In genomic region chr11:18729742-18730141, GRCm38 (mm10) we compare ENCODE assay signal across 22 mouse cellular contexts.
DNase-seq lines count a peak whose midpoint lies in the region; ATAC-seq and TF ChIP-seq lines count a peak whose summit lies in the region.
"Had no signal": no experiment of that assay in that cellular context is flagged by ENCODE, and none has a peak within 500 bp of the region (broad histone marks: within the 10 kb centered on the region; RNA-seq: fewer than 3 reads in every experiment).

No protein-coding gene starts in this region.

- no peak overlapping the region for H3K9ac ChIP-seq in lung, embryonic 14.5 days
- no peak overlapping the region for H3K9ac ChIP-seq in lung, embryonic 15.5 days
- no peak overlapping the region for H3K9ac ChIP-seq in lung, embryonic 16.5 days (ENCODE audit: low read length)
- no peak overlapping the region for H3K9ac ChIP-seq in stomach, embryonic 15.5 days
- H3K9ac ChIP-seq in stomach, postnatal 0 days (ENCODE audit: low read length): no peak overlapping the region

- H3K4me2 ChIP-seq in lung, embryonic 14.5 days: no peak overlapping the region
- H3K4me2 ChIP-seq in lung, embryonic 15.5 days: no peak overlapping the region
- H3K4me2 ChIP-seq in lung, embryonic 16.5 days (ENCODE audit: low read depth, low read length): no peak overlapping the region
- H3K4me2 ChIP-seq in stomach, embryonic 15.5 days: no peak overlapping the region
- no peak overlapping the region for H3K4me2 ChIP-seq in stomach, postnatal 0 days (replicated peaks; ENCODE audit: low read depth)

- peak; percentile 87 for ATAC-seq in lung, embryonic 14.5 days (ENCODE audit: insufficient read depth)
- peak; percentile 79; the same call in 1 of the 2 replicates for ATAC-seq in lung, embryonic 15.5 days (ENCODE audit: borderline replicate concordance, extremely low read depth, low FRiP score, low TSS enrichment)
- peak; percentile 76 for ATAC-seq in lung, embryonic 16.5 days (ENCODE audit: low read depth)
- ATAC-seq in stomach, embryonic 15.5 days (ENCODE audit: insufficient read depth, low FRiP score, low read depth): no peak
- no peak for ATAC-seq in stomach, postnatal 0 days (ENCODE audit: low FRiP score, low TSS enrichment)
- ATAC-seq: activated CD4-positive, CD25-positive, alpha-beta regulatory T cell, adult 4 months; CD4-positive, CD25-positive, alpha-beta regulatory T cell, adult 4 months; Patski had no signal

- no peaks in the 10 kb centered on the region for H3K36me3 ChIP-seq in lung, embryonic 14.5 days (ENCODE audit: insufficient read depth)
- H3K36me3 ChIP-seq in lung, embryonic 15.5 days: no peaks in the 10 kb centered on the region
- no peaks in the 10 kb centered on the region for H3K36me3 ChIP-seq in lung, embryonic 16.5 days (ENCODE audit: control insufficient read depth, insufficient read depth, low read length)
- no peaks in the 10 kb centered on the region for H3K36me3 ChIP-seq in stomach, embryonic 15.5 days
- no peaks in the 10 kb centered on the region for H3K36me3 ChIP-seq in stomach, postnatal 0 days (ENCODE audit: control insufficient read depth, insufficient read depth, low read length)
- H3K36me3 ChIP-seq: G1E had no signal

- 26% methylated on average over 4 of the region's 4 CpGs for WGBS in lung, embryonic 14.5 days
- WGBS in lung, embryonic 15.5 days: 31% methylated on average over 4 of the region's 4 CpGs
- 53% methylated on average over 4 of the region's 4 CpGs for WGBS in lung, adult 2 months
- WGBS in lung, embryonic 16.5 days: 36% methylated on average over 4 of the region's 4 CpGs
- 45% methylated on average over 4 of the region's 4 CpGs for WGBS in stomach, embryonic 15.5 days
- WGBS in stomach, postnatal 0 days: 39% methylated on average over 4 of the region's 4 CpGs

- no peak for TF ChIP-seq EP300 in stomach, postnatal 0 days (optimal IDR thresholded peaks at IDR 0.05)

- H3K27ac ChIP-seq in lung, embryonic 14.5 days (ENCODE audit: low read depth): peak overlapping the region; percentile 30; the same call in 1 of the 2 replicates
- H3K27ac ChIP-seq in lung, embryonic 15.5 days: no peak overlapping the region
- peak overlapping the region; percentile 13; the same call in 1 of the 2 replicates for H3K27ac ChIP-seq in lung, embryonic 16.5 days (ENCODE audit: low read length)
- 0 out of 2 replicates have a peak overlapping the region, but pooled peaks have one; percentile 21 for H3K27ac ChIP-seq in stomach, embryonic 15.5 days
- H3K27ac ChIP-seq in stomach, postnatal 0 days (replicated peaks): no peak overlapping the region

- DNase-seq in lung, embryonic 14.5 days: peak; percentile 81
- DNase-seq in lung, postnatal 36 days: no peak
- DNase-seq in lung, adult 2 months: no peak
- no peak for DNase-seq in lung, postnatal 10 days
- DNase-seq in stomach, postnatal 0 days (ENCODE audit: low spot score): no peak
- DNase-seq: adrenal gland, adult 2 months; adrenal gland, adult 8-10 months; adrenal gland, postnatal 10 days; adrenal gland, postnatal 14 days; adrenal gland, postnatal 25 days; adrenal gland, postnatal 36 days; B cell, adult 2 months; cerebellum, adult 11 months; cerebellum, adult 11-12 months had no signal

- TF ChIP-seq CTCF in lung, embryonic 14.5 days (IDR thresholded peaks at IDR 0.05; ENCODE audit: low read depth): no peak
- no peak for TF ChIP-seq CTCF in lung, adult 2 months (IDR thresholded peaks at IDR 0.05; ENCODE audit: insufficient read depth, low read length)
- no peak for TF ChIP-seq CTCF in stomach, postnatal 0 days (IDR thresholded peaks at IDR 0.05; ENCODE audit: low read depth)

- H3K4me1 ChIP-seq in lung, embryonic 14.5 days (ENCODE audit: insufficient read depth): no peaks in the 10 kb centered on the region
- no peaks in the 10 kb centered on the region for H3K4me1 ChIP-seq in lung, embryonic 15.5 days
- H3K4me1 ChIP-seq in lung, adult 2 months (ENCODE audit: control insufficient read depth, insufficient read depth, low read length): no peaks in the 10 kb centered on the region
- no peaks in the 10 kb centered on the region for H3K4me1 ChIP-seq in lung, embryonic 16.5 days (replicated peaks; ENCODE audit: control insufficient read depth, insufficient read depth, low read length)
- no peaks in the 10 kb centered on the region for H3K4me1 ChIP-seq in stomach, embryonic 15.5 days
- no peaks in the 10 kb centered on the region for H3K4me1 ChIP-seq in stomach, postnatal 0 days (replicated peaks; ENCODE audit: control insufficient read depth, insufficient read depth)

- no peaks in the 10 kb centered on the region for H3K9me3 ChIP-seq in lung, embryonic 14.5 days (ENCODE audit: low read depth, low read length)
- no peaks in the 10 kb centered on the region for H3K9me3 ChIP-seq in lung, embryonic 15.5 days
- no peaks in the 10 kb centered on the region for H3K9me3 ChIP-seq in lung, embryonic 16.5 days (ENCODE audit: control insufficient read depth, low read length)
- no peaks in the 10 kb centered on the region for H3K9me3 ChIP-seq in stomach, embryonic 15.5 days
- no peaks in the 10 kb centered on the region for H3K9me3 ChIP-seq in stomach, postnatal 0 days (ENCODE audit: control insufficient read depth, low read length)
- H3K9me3 ChIP-seq: G1E had no signal

- no peak overlapping the region for H3K4me3 ChIP-seq in lung, embryonic 14.5 days (ENCODE audit: low read depth, low read length)
- H3K4me3 ChIP-seq in lung, embryonic 15.5 days: no peak overlapping the region
- no peak overlapping the region for H3K4me3 ChIP-seq in lung, adult 2 months (replicated peaks; ENCODE audit: extremely low read depth, low read depth, low read length)
- H3K4me3 ChIP-seq in lung, embryonic 16.5 days (ENCODE audit: low read length): no peak overlapping the region
- no peak overlapping the region for H3K4me3 ChIP-seq in stomach, embryonic 15.5 days (replicated peaks)
- no peak overlapping the region for H3K4me3 ChIP-seq in stomach, postnatal 0 days (ENCODE audit: low read depth, low read length)

- H3K27me3 ChIP-seq in lung, embryonic 14.5 days (ENCODE audit: insufficient read depth, low read length): no peaks in the 10 kb centered on the region
- no peaks in the 10 kb centered on the region for H3K27me3 ChIP-seq in lung, embryonic 15.5 days
- no peaks in the 10 kb centered on the region for H3K27me3 ChIP-seq in lung, embryonic 16.5 days (ENCODE audit: control insufficient read depth, insufficient read depth, low read depth, low read length)
- no peaks in the 10 kb centered on the region for H3K27me3 ChIP-seq in stomach, embryonic 15.5 days (replicated peaks)
- no peaks in the 10 kb centered on the region for H3K27me3 ChIP-seq in stomach, postnatal 0 days (ENCODE audit: control insufficient read depth, insufficient read depth, low read length)
- H3K27me3 ChIP-seq: CH12.LX, Patski had no signal

- no peak for TF ChIP-seq POLR2A in lung, adult 2 months (IDR thresholded peaks at IDR 0.05; ENCODE audit: borderline replicate concordance, extremely low read depth, low read depth, low read length)

Comparison
In these comparisons a context has a peak if more than half of its experiments do, and no peak if none do; other contexts are left out.
1. H3K27ac ChIP-seq: peak in lung, embryonic 14.5 days (single experiment), lung, embryonic 16.5 days (single experiment) and stomach, embryonic 15.5 days (single experiment); none in lung, embryonic 15.5 days (single experiment) and stomach, postnatal 0 days (single experiment).
2. ATAC-seq: peak in lung, embryonic 14.5 days (single experiment), lung, embryonic 15.5 days (single experiment) and lung, embryonic 16.5 days (single experiment); none in stomach, embryonic 15.5 days (single experiment) and stomach, postnatal 0 days (single experiment).